Mouse (Mus musculus): ENCODE data around the gene Xylt1.

Gene Xylt1

DNA sequence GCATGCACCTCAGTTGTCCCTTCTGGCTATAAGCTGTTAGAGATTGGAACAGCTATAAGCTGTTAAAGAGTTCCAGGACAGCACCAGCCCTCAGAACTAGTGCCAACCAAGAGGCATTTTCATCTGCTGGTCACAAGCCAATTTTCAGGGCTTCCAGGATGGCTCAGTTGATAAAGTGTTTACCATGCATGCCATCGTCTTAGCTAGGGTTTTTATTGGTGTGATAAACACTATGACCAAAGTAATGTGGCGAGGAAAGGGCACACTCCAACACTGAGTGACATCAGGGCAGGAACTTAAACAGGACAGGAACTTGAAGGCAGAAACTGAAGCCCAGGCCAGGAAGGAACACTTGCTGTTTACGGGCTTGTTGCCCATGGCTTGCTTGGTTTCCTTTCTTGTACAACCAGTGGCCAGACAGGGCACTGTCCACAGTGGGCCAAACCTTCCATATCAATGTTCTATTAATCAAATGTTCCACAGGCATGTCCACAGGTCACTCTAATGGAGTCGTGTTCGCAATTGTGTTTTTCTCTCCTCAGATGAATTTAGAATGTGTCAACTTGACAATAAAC, 49.7 kb downstream of the Xylt1 start:
- in situ Hi-C loops (cut with MboI, MseI): loop anchor here (5.0 kb wide), 1 partner anchor 38 kb away; no protein-coding TSS in a partner anchor

DNA sequence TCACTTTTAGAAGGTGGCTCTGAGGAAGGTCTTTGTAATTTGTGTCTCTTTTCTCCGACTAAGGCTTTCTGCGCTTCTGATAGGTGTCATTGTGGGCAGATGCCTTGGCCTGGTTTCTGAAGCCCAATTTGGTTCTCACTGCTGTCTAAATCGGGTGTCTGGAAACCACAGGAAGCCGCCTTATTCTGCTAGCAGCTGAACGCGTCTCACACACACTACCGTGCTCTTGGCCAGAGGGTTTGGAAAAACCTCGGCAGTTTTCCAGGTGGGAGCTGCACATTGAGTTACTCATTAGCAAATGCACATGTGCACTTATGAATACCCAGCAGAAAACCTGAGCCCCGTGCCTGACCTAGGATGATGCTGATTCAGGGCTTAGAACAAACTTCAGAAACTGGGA, 52.9 kb downstream of the Xylt1 start:
- in situ Hi-C loops (cut with MboI, MseI): loop anchor here (5.0 kb wide), 1 partner anchor 41 kb away; no protein-coding TSS in a partner anchor

DNA sequence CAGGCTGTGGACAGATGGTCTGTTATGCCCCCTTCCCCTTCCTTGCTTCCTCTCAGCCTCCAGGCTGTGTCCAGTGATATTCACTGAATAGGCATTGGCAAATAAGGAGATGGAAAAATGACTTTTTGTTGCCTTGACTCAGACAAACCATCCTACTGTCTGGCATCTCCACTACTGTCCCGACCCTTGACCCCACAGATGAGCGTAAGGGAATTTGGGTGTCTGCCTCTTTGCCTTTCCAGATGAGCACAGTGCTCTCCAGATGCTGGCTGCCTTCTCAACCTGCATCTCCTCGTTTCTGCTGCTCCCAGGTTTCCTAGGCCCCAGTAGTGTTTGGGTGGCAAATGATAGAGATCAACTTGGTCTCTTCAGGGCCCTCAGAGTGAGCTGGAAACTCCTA, 54.3 kb downstream of the Xylt1 start:
- in situ Hi-C loops (cut with MboI, MseI): no loop called here

DNA sequence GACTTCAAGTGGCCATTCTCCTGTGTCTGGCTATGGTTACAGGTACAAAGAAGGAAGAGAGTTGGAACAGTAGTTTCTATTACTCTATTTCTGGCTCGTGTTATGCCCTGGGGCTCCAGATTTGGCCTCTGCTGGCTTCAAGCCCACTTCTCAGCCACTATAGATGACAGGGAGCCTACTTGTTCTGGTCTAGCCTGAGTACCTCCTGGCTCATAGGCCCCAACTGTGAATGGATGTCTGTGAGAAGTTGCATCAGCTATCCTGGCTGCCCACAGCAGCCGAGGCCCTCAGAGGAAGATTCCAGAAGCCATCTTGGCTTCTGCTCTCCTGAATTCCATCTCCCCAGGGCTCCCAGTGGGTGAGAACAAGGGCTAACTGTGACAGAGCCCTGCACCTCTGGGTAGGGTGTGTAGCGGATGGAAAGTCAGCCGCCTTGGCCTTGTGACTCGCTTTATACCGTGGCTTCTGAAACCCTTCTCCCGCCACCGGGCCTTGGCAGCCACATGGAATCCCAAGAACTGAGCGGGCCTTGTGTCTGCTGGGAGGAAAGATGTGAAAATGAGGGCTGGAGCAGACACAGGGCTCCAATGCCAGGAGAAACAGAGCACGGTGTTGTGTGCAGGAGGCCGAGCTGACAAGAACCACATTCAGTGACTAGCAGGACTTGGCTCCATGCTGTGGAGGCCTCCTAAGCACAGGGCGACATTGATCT, 55.1 kb downstream of the Xylt1 start:
- in situ Hi-C loops (cut with MboI, MseI): no loop called here

- in situ Hi-C loops (cut with MboI, MseI): no loop called here
Measured at GRCm38 (mm10) chr7:117436892-117437291, 56.1 kb downstream of the Xylt1 start.

DNA sequence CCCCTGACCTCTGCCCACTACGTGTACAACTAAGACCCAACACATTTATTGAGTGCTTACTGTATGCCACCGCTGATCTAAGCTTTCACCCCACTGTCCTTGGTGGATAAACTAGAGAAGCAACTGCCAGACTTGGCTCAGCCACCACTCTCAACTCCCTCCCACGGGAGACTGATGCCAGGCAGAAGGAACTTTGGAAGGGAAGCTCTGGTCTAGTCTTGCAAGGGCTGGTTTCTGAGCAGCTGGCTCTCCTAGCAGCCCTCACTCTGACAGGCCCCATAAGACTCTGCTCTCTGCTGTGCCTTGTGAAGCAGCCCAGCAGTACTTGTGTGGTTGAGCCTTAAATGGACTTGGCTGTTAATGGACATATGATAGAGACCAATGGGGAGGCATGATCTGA, 60.2 kb downstream of the Xylt1 start:
- in situ Hi-C loops (cut with MboI, MseI): no loop called here

DNA sequence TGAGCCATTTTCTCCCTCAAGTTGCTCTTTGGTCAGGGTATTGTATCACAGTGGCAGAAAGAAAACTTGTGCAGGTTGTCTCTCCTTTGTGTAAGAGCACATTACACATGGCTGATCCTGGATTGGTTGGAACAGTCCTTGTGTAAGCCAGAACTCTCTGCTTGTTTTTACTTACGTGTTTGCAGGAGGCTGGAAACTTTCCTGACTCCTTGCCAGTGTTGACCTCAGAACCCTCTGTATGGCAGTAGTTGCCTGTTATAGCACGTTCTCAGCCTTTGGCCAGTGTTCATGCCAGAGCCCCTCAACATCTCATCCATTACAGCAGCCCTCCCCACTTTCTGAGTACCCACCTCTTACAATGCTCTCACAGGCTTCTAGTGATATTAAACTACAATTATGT, 61.9 kb downstream of the Xylt1 start:
- in situ Hi-C loops (cut with MboI, MseI): no loop called here

DNA sequence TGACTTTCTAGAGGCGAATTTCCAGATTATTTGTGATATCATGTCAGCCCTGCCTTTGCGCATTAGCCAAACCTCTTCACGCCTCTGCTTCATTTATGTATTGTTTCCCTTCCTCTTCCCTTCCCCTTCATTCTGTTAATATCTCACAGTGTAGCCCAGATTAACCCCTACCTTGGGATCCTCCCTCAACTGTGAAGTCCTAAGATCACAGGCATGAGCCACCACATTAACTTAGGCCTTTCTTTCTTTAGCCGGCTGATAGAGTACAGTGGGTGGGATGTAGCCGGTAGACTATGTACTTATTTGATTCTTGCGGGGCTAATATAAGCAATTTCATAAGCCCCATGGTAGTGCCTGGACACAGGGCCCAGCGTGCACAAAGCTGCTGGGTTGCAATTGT, 62.4 kb downstream of the Xylt1 start:
- in situ Hi-C loops (cut with MboI, MseI): no loop called here

DNA sequence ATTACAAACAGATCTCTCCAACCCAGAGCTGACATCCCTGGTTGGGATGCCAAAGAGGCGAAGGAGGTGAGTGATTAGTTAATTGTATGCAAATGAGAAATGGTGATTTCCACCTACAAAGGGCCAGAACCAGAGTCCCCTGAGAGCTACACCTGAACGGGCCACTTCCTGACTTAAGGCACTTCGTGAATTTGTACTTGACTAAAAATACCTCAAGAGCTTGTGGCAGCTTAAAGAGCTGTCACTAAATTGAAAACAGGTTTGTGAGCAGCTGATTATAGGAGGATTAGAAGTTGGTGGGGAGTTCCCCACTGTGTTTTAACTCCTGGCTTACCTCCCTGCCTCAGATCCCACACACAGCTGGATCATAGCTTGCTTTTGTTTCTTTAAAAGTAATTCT, 64.7 kb downstream of the Xylt1 start:
- in situ Hi-C loops (cut with MboI, MseI): no loop called here

DNA sequence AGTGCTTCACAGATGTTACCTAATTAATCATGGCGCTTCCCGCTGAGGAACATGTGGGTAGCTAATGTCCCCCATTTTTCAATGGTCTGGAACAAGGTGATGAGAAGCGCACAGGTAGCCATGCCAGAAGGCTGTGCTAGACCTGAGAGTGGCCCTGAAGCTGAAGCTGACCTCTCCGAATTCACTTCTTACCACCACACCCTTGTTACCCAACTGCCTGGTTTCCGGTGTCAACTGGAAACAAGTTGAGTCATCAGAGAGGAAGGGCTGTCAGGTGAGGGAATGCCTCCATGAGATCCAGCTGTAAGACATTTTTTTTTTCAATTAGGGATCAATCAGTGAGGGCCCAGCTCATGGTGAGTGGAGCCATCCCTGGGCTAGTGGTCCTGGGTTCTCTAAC, 68.8 kb downstream of the Xylt1 start:
- in situ Hi-C loops (cut with MboI, MseI): no loop called here

- in situ Hi-C loops (cut with MboI, MseI): no loop called here
Measured at GRCm38 (mm10) chr7:117451212-117451611, 70.4 kb downstream of the Xylt1 start.

- in situ Hi-C loops (cut with MboI, MseI): no loop called here
Measured at GRCm38 (mm10) chr7:117452269-117452668, 71.5 kb downstream of the Xylt1 start.

GRCm38 (mm10) chr7:117454789-117455548, 74.2 kb downstream of the Xylt1 start:
- in situ Hi-C loops (cut with MboI, MseI): no loop called here

- in situ Hi-C loops (cut with MboI, MseI): no loop called here
Measured at GRCm38 (mm10) chr7:117462196-117462935, 81.6 kb downstream of the Xylt1 start.

- in situ Hi-C loops (cut with MboI, MseI): no loop called here
Measured at GRCm38 (mm10) chr7:117464956-117465355, 84.2 kb downstream of the Xylt1 start.

DNA sequence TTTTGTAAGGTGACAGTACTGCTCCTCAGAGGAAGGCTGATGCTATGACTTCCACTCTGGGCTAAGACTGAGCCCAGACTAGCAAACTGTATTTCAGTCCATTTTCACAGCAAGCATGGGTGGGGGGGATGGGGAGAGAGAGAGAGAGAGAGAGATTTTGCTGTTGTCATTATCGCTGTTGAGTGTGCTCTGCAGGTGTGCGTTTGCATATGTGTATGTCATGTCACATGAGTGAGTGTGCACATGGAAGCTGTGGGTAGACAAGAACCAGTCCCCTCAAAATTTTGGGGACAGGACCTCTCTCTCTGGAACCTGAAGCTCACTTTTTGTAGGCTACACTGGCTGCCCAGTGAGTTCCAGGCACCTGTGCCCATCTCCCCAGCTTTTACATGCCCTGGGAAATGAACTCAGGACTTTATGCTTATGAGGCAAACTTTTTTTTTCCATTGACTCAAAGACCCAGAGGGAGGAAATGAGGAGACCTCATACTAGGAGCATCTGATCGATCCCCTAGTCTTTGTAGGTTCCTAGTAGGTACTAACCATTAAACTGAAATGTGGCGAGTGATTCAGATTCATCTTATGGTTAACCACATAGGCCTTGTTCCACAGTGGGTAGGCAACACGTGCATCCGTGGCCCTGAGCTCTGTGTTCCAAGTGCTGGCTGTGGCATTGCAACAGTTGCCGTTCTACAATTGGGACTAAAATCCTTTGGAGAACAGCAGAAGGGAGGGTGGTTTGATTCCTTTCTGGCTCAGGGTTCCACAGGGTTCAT, 85.4 kb downstream of the Xylt1 start:
- in situ Hi-C loops (cut with MboI, MseI): no loop called here

DNA sequence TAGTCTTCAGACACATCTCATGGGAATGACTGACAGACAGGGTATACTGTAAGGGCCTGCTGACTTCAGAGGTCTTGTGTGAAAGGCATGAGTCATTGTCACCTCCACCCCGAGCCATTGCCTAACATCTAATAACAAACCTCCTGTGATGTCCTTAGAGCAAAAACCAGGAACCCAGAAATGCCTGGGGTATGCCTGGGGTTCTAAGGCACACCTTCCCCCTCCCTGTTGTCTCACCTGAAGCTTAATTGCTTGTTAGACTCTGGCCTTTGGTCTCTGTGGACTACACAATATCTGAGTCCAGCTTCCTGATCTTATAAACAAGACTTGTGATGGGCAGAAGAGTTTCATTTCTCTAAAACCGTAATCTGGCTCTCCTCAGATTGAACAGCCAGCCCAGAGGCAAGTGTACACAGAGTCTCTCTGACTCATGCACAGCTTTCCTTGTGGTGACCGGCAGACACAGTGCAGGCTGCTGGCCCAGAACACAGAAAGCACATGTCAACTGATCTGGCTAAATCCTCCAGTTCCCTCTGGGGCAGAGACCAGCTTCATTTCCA, 89.5 kb downstream of the Xylt1 start:
- in situ Hi-C loops (cut with MboI, MseI): no loop called here

DNA sequence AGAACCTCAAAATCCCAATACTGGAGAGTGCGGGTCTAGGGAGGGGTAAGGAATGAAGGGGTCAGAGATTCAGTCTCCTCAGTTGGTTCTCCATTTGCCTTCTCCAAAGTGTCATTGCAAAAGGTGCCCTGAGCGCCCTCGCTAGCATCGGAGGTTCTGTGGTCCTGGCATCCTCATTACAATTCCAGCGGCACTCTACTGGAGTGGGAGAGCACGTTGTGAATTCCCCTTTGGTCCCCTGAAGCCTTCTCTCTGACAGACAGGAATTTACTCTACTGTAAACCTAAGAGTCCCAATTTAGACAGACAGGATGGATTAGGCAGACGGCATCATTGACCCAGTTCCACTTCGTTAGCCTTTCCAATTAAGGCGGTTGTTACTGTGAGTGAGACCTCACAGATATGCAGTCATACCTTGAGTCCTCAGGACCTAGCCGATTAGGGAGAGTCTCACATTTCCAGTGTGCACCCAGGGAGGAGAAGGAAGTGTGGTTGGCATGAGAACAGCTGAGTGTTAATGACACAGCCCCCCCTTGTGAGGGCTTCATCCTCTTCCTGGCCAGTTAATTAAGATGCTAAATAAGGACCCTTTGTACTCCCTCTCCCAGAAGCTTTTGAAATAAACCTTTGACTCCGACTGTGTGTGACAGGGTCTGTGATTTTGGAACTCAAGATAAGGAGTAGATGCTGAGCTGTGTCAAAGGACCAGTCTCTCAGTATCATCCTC, 91.4 kb downstream of the Xylt1 start:
- in situ Hi-C loops (cut with MboI, MseI): no loop called here

DNA sequence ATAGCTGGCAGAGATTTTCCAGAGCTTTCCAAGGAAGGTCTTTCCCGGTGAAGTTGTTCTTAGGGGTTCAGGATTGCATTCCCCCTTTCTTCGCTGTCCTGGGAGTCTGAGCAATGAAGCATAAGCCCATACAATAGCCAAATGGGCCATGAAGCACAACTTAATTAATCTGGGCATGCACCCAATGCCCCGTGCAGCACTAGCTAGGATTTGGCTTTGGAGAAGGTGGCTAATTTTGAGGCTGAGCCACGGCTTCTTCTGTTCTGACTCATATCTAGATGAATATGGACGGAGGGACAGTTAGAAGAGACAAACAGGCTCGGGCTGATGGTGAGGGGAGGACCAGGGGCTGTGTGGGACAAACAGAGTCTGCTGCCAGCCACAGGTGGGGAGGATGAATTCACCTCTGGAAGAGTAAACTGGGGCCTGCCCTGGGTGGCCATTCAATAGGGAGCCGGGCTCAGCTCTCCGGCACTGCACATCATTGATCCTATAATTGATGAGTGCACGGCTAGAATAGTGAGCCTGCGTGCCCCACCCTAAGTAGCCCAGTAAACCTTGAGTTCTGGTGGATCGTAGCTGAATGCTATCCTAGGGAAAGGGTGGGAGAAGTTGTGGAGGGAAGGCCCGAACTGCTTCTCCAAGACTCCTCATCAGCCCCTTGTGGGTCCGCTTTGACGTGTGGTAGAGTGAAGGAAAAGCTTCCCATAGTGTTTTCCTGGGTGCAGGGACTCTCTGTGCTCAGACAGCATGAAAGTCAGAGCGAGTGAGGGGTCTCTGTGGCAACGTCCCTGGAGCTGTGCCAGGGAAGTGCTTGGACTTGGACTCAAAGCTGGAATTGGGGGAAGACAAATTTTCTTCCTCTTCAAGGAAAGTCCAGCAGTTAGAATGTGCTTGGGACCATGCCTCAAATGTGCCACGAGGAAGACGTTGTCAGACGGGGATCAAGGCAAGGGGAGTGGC, 92.3 kb downstream of the Xylt1 start:
- in situ Hi-C loops (cut with MboI, MseI): no loop called here

Data from T-helper 2 cell (primary cell).